Mouse (Mus musculus): ENCODE data around the gene Haus4.

DNA sequence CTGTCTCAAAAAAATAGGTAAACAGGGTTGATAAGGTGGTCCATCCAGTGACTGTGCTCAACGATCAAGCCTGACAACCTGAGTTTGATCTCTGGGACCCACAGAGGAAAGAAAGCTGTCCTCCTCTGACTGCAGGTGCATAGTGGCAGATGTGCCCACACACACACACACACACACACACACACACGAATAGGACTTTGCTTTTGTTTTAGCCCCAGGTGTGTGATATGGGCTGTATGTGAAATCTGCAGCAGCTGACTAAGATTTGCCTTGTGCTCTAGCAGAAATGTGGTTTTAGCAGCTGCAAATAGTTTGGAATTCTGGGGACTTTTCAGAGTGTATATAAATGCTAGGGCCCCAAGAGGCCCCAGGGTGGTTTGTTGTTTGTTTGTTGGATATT, 55.1 kb downstream of the Haus4 start:
- TF ChIP-seq CHD2 (IDR thresholded peaks at IDR 0.05; ENCODE audit: low read depth, low read length): no peak
- no peak for TF ChIP-seq ZNF384 (IDR thresholded peaks at IDR 0.05; ENCODE audit: low read depth, low read length)
- no peak for TF ChIP-seq HCFC1 (IDR thresholded peaks at IDR 0.05; ENCODE audit: borderline replicate concordance, insufficient read depth, low read length)

All from ES-E14 (cell line).